Mouse (Mus musculus): Measurements from ENCODE around the gene Rnf220. TPM values are rescaled to one million over a fixed set of nuclear protein-coding genes. Genes with fewer than 3 reads are reported as not detected.

The Rnf220 gene
- polyA plus RNA-seq (2015; fragmentation: Nextera tagmentation; extraction: Ambion mirVana), result 34.1 and 51.6 TPM in 2 replicates

DNA sequence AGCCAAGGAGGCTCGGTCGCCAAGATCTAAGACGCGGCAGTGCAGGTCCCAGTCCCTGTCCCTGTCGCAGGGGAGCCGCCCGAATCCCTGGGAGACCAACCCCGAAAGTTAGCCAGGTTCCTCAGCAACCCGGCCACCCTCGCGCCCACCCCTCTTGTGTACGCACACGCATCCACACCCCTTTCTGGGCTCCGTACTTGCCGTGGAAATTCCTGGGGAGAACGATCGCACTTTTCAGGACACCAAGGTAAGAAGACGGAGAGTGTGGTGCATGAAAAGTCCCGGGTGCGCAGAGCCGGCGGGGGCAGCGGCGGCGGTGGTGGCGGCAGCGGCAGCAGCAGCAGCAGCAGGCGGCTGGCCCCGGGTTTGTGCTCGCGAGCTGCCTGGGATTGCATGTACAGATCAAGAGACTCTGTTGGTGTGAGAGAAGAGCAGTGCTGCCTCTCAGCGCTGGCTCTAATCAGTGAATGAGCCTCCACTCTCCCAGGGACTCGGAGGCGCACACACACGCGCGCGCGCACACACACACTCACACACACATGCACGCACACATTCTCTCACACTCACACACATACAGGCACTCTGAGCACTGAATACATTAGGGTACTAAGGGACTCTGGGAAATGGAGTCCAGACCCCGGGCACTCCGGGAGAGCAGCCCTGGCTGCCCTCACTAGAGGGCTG is at the start of gene Rnf220:
Gene Rnf220 (minus strand): TSS at position 571 of the 684 bp plus-strand sequence.
- Histone ChIP-seq H3K27me3 (peaks cover 55% of the 10 kb centered on the region), H3K27ac (no peak within 1 kb of the TSS; the same call in 1 of the 2 replicates)
- WGBS, result under 1% methylated on average over 42 of the region's 42 CpGs

DNA sequence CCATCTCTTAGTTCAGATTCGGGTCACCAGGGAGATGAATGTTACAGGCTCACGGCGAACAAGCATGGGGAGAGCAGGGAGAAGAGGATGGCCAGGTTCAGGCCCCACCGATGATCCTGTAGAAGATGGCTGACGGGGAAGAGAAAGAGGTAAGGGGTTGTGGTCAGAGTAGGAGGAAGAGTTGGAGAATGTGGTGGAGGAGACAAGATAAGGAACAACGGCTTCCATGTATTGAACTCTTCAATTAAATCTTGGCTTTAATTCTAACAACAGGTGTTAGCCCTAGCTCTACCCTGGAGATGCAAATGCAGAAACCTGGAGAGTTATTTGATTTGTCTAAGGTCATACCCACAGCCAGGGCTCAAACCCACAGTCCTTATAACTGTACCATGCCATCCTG is 49.8 kb upstream of the Rnf220 start:
- no peaks in the 10 kb centered on the region for H3K9me3 ChIP-seq (replicated peaks)
- H3K27me3 ChIP-seq, result peaks cover 3% of the 10 kb centered on the region; the same call in 1 of the 2 replicates
- H3K4me2 ChIP-seq, result no peak overlapping the region
- H3K4me3 ChIP-seq, result no peak overlapping the region
- H3K4me1 ChIP-seq (replicated peaks), result peaks cover 16% of the 10 kb centered on the region
- no peaks in the 10 kb centered on the region for H3K36me3 ChIP-seq
- no peak for ATAC-seq (replicated peaks; ENCODE audit: insufficient number of reproducible peaks, insufficient read depth, low FRiP score, low read depth)
- no peak overlapping the region for H3K9ac ChIP-seq
- no peak overlapping the region for H3K27ac ChIP-seq
- 81% methylated on average over 6 of the region's 6 CpGs for WGBS

More for the DNA sequence above, at the start of gene Rnf220:
- H3K4me1 ChIP-seq (replicated peaks), result peaks cover 35% of the 10 kb centered on the region
- peak within 1 kb of the TSS; percentile 57 for H3K9ac ChIP-seq
- no peaks in the 10 kb centered on the region for H3K9me3 ChIP-seq (replicated peaks)
- peak; percentile 63 for ATAC-seq (replicated peaks; ENCODE audit: insufficient number of reproducible peaks, insufficient read depth, low FRiP score, low read depth)
- peak within 1 kb of the TSS; percentile 57 for H3K4me3 ChIP-seq
- H3K36me3 ChIP-seq, result no peaks in the 10 kb centered on the region
- peak within 1 kb of the TSS; percentile 98 for H3K4me2 ChIP-seq

DNA sequence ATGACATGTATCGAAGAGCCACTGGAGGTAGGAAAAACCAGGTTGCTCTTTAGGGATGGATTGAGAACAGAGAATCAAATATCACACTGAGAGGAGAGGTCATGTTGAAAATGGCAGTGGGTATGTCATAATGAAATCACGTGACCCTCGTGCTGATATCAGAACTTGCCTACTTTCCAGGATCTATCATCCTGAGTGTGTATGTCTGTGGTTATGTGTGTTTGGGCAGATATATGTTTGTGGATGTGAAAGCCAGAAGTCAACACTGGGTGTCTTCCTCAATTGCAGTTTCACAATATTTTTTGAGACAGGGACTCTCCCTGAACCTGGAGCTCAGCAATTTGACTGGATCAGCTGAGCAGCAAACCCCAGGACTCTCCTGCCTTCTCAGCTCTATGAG is 48.6 kb upstream of the Rnf220 start:
- whole genome bisulfite sequencing, result 85% methylated on average over 3 of the region's 3 CpGs
- Histone ChIP-seq H3K9me3 (replicated peaks) (no peaks in the 10 kb centered on the region), H3K9ac (no peak overlapping the region), H3K4me2 (no peak overlapping the region), H3K36me3 (no peaks in the 10 kb centered on the region), H3K27ac (no peak overlapping the region), H3K4me3 (no peak overlapping the region), H3K4me1 (replicated peaks) (0 out of 2 replicates have a peak, but pooled peaks cover 5% of the 10 kb centered on the region), H3K27me3 (peaks cover 3% of the 10 kb centered on the region; the same call in 1 of the 2 replicates)
- no peak for ATAC-seq (replicated peaks; ENCODE audit: insufficient number of reproducible peaks, insufficient read depth, low FRiP score, low read depth)

DNA sequence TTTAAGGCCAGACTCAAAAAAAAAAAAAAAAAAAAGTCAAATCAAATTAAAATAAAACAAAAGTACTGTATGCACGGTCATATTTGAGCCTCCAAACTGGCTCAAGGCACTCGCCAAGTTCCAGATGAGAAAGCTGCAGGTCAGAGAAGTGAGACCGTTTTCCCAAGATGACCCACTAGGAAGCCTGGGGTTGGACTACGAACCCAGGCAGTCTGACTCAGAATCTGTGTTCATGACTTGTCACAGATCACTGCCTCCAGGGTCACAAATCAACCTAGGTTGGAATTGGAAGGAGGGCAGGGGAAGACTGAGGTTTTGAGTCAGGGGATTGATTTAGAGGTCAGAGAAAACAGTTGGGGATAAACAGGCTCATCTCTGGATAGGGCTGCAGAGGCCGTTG is 43.7 kb upstream of the Rnf220 start:
- Histone ChIP-seq H3K4me1 (replicated peaks) (no peaks in the 10 kb centered on the region), H3K27me3 (peaks cover 3% of the 10 kb centered on the region; the same call in 1 of the 2 replicates), H3K9ac (no peak overlapping the region), H3K27ac (no peak overlapping the region), H3K36me3 (no peaks in the 10 kb centered on the region), H3K4me3 (no peak overlapping the region), H3K9me3 (replicated peaks) (no peaks in the 10 kb centered on the region), H3K4me2 (no peak overlapping the region)
- WGBS, result 82% methylated on average over 5 of the region's 5 CpGs
- no peak for ATAC-seq (replicated peaks; ENCODE audit: insufficient number of reproducible peaks, insufficient read depth, low FRiP score, low read depth)

DNA sequence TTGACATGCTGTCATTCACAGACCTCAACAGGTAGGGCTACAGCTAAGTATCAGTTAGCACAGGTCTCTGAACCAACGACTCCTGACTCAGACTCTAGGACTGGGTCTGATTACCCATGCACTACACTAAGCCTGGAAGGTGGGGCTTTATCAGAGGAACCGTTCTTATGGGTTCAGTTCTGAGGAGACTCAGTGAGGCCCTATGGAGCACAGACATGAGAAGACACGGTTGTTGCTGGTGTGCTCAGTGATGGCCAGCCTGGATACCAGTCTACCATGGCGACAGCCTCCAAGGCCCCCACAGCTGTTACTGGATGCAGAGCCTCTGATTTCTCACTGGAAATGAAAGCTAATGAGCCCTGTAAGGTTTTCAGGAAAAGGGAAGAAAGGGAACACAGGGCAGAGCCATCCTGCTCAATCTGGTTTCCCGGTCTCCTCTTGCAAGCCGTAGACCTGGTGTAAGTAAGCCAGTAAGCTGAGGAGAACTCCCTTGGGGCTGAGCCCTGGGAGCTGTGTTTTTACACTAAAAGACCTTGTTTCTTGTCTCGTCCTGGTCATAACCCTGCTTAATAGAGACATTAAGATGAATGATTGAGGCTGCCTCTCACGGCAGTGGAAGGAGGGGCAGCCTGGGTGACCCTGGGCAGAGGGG is 42.6 kb upstream of the Rnf220 start:
- Histone ChIP-seq H3K27ac (no peak overlapping the region), H3K9ac (no peak overlapping the region), H3K27me3 (peaks cover 3% of the 10 kb centered on the region; the same call in 1 of the 2 replicates), H3K4me1 (replicated peaks) (no peaks in the 10 kb centered on the region), H3K36me3 (no peaks in the 10 kb centered on the region), H3K4me2 (no peak overlapping the region), H3K9me3 (replicated peaks) (no peaks in the 10 kb centered on the region), H3K4me3 (no peak overlapping the region)
- no peak for ATAC-seq (replicated peaks; ENCODE audit: insufficient number of reproducible peaks, insufficient read depth, low FRiP score, low read depth)
- 73% methylated on average over 8 of the region's 8 CpGs for WGBS

DNA sequence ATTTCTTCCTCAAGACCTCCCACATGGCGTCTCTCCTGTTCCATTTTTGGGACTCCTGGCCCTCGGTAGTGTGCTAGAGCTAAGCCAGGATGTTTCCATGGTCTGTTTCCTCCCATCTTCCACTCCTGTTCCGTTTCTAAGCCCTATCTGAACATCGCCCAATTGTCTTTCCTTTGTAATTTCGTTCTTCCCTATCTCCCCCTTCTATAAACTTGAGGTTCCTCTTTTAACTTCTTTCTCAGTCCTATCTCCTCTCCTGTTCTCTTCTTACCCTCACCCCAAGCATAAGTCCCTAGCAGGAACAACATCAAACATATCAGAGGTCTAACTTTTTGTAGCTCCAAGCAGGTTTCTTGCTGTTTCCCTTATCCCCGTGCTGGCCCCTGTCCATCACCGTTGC is 40.1 kb upstream of the Rnf220 start:
- no peak for ATAC-seq (replicated peaks; ENCODE audit: insufficient number of reproducible peaks, insufficient read depth, low FRiP score, low read depth)

DNA sequence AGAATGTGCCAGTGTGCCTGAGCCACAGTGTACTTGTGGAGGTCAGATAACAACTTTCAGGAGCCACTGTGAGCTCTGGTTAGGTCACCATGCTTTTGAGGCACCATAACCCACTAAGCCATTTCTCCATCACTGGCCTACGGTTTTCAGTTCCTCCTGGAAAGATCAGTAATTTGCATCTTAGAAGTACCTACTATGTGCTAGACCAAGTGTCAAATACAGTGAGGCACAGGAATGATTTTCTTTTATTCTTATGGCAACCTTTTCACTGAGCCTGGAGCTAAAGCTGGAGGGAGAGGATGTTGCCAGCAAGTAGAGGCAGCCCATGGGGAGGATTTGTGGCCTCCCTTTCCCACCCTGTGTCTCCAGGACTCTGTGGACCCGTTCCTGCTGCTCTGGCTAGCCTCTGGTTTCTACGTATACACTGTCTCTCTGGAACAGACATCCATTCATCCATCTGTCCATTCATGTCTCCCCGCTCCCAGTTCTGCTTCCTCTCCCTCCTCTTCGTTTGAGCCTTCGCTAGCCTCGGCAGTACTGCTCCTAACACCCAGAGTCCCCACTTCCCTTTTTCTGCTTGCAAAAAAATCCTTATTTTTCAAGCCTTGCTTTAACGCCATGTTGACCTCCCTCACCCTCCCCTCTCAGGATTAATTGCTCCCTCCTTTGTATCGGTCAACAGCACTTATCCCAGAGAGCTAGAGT is 38.8 kb upstream of the Rnf220 start:
- Histone ChIP-seq H3K4me3 (no peak overlapping the region), H3K27me3 (no peaks in the 10 kb centered on the region), H3K27ac (no peak overlapping the region), H3K4me1 (replicated peaks) (no peaks in the 10 kb centered on the region), H3K36me3 (no peaks in the 10 kb centered on the region), H3K9ac (no peak overlapping the region), H3K9me3 (replicated peaks) (no peaks in the 10 kb centered on the region), H3K4me2 (no peak overlapping the region)
- ATAC-seq (replicated peaks; ENCODE audit: insufficient number of reproducible peaks, insufficient read depth, low FRiP score, low read depth), result no peak
- 64% methylated on average over 9 of the region's 9 CpGs for WGBS

More for the DNA sequence above, 40.1 kb upstream of the Rnf220 start:
- Histone ChIP-seq H3K9ac (no peak overlapping the region), H3K4me3 (no peak overlapping the region), H3K9me3 (replicated peaks) (no peaks in the 10 kb centered on the region), H3K4me1 (replicated peaks) (no peaks in the 10 kb centered on the region), H3K27me3 (no peaks in the 10 kb centered on the region), H3K36me3 (no peaks in the 10 kb centered on the region), H3K27ac (no peak overlapping the region), H3K4me2 (no peak overlapping the region)
- 71% methylated on average over 7 of the region's 7 CpGs for WGBS

DNA sequence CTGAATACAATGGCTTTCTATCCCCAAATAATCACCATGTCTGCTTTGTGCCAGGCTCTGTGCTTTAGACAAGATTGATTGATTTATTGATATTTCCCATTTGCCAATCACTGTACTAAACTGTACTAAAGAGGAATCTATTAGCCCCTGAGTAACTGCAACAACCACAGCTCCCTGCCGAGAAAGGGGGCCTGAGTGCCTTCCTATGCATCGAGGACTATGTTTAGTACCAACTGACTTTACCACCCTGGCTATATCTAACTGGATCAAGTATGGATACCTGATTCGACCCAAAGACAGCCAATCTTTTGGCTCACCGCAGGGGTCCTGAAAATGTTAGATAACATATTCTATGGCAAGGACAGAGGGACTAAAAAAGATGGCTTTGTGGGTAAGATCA is 33.0 kb upstream of the Rnf220 start:
- H3K27me3 ChIP-seq, result peaks cover 8% of the 10 kb centered on the region; the same call in 1 of the 2 replicates
- no peaks in the 10 kb centered on the region for H3K9me3 ChIP-seq (replicated peaks)
- no peak overlapping the region for H3K9ac ChIP-seq
- H3K4me1 ChIP-seq (replicated peaks), result no peaks in the 10 kb centered on the region
- no peak for ATAC-seq (replicated peaks; ENCODE audit: insufficient number of reproducible peaks, insufficient read depth, low FRiP score, low read depth)
- H3K27ac ChIP-seq, result no peak overlapping the region
- no peak overlapping the region for H3K4me3 ChIP-seq
- H3K4me2 ChIP-seq, result no peak overlapping the region
- H3K36me3 ChIP-seq, result no peaks in the 10 kb centered on the region
- 71% methylated on average over 4 of the region's 4 CpGs for WGBS

DNA sequence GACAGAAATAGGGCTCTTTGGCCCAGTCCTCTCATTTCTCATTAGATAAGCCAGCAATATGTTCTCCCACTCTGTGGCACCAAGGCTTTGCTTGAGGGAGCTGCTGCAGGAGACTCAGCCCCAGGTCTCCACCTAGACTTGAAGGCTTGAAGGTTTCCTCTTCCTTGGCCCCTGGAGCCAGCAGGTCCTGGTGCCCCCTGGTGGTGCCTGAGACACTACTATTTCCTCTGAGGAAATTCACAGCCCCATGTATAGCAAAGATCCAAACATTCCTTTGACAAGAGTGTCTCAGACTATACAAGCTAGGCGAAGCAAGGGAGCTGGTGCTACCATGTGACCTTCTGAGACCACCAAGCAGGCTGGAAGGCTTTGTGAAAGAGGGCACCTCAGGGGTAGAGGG is 31.1 kb upstream of the Rnf220 start:
- no peaks in the 10 kb centered on the region for H3K4me1 ChIP-seq (replicated peaks)
- H3K4me3 ChIP-seq, result no peak overlapping the region
- no peak overlapping the region for H3K9ac ChIP-seq
- no peak for ATAC-seq (replicated peaks; ENCODE audit: insufficient number of reproducible peaks, insufficient read depth, low FRiP score, low read depth)
- no peaks in the 10 kb centered on the region for H3K36me3 ChIP-seq
- no peaks in the 10 kb centered on the region for H3K9me3 ChIP-seq (replicated peaks)
- H3K27me3 ChIP-seq, result peaks cover 9% of the 10 kb centered on the region; the same call in 1 of the 2 replicates
- 19% methylated on average over 1 of the region's 1 CpGs for WGBS
- H3K27ac ChIP-seq, result no peak overlapping the region
- H3K4me2 ChIP-seq, result no peak overlapping the region

DNA sequence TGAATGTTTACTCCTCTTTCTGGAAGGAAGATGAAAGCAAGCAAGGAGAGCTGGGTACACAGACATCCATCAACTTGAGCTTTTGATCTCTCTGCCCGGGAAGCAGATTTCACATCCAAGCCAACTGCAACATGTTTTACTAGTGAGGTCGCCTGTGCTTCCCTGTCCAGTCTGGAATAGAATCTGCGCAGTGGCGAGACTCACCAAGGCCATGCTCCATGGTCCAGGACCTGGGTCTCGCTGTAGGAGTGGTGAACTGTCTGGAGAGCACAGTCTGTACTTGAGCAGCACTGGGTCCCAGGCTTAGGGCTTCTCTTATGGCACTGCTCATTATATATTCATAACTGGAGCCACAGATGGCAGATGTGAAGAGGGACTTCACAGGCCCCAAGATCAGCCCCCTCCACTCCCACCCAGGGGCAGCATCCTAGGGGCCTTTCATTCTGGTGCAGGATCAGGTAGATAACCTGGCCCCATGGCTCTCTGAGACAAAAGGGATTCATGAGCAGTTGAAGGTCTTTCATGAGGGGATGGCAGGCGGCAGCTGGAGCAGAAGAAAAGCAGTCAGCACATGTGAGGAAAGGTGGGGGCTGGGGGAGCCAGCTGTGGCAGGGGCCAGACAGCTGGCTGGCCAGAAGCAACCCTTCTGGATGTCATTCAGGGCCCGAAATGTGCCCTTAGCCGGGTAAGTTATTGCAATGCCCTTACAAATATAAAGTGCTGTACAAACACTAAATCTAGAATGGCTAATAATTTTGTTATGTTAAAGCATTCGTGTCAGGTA is 30.5 kb upstream of the Rnf220 start:
- no peak for ATAC-seq (replicated peaks; ENCODE audit: insufficient number of reproducible peaks, insufficient read depth, low FRiP score, low read depth)
- no peaks in the 10 kb centered on the region for H3K9me3 ChIP-seq (replicated peaks)
- peaks cover 10% of the 10 kb centered on the region; the same call in 1 of the 2 replicates for H3K27me3 ChIP-seq
- no peak overlapping the region for H3K9ac ChIP-seq
- H3K4me3 ChIP-seq, result no peak overlapping the region
- 63% methylated on average over 9 of the region's 9 CpGs for WGBS
- H3K36me3 ChIP-seq, result no peaks in the 10 kb centered on the region
- no peak overlapping the region for H3K27ac ChIP-seq
- no peaks in the 10 kb centered on the region for H3K4me1 ChIP-seq (replicated peaks)
- no peak overlapping the region for H3K4me2 ChIP-seq

DNA sequence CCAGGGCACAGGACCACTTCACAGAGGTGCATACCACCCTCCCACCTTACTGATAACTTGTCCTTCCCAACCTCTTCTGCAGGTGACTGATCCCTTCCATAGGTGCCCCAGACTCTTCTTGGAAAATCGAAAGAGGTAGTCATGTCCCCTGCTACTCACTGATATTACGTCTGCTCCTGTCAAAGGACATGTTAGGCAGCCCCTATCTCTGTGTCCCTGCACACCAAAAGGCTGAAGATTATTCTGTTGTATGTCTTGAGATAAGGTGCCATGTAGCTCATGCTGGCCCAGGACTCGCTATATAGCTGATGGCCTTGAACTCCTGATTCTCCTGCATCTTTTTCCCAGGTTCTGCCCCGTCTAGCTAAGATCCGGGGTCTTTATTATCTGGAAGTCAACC is 29.1 kb upstream of the Rnf220 start:
- ATAC-seq (replicated peaks; ENCODE audit: insufficient number of reproducible peaks, insufficient read depth, low FRiP score, low read depth), result no peak
- H3K4me1 ChIP-seq (replicated peaks), result no peaks in the 10 kb centered on the region
- peaks cover 10% of the 10 kb centered on the region; the same call in 1 of the 2 replicates for H3K27me3 ChIP-seq
- no peak overlapping the region for H3K4me3 ChIP-seq
- no peaks in the 10 kb centered on the region for H3K9me3 ChIP-seq (replicated peaks)
- H3K4me2 ChIP-seq, result no peak overlapping the region
- H3K9ac ChIP-seq, result no peak overlapping the region
- H3K27ac ChIP-seq, result no peak overlapping the region
- 85% methylated on average over 5 of the region's 5 CpGs for WGBS
- no peaks in the 10 kb centered on the region for H3K36me3 ChIP-seq

All from heart, embryonic 15.5 days (tissue).